In genomic region chr17:56831111-56831816, GRCm38 (mm10) we compare ENCODE assay signal across 8 mouse cellular contexts. TPM values are rescaled to one million over a fixed set of nuclear protein-coding genes. Genes with fewer than 3 reads are reported as not detected.
DNase-seq lines count a peak whose midpoint lies in the region; ATAC-seq lines count a peak whose summit lies in the region.

No protein-coding gene starts in this region.

- DNase-seq in CD4-positive, CD25-positive, alpha-beta regulatory T cell, adult 2 months (ENCODE audit: low read depth, low spot score): peak; percentile 99
- DNase-seq in fat pad, adult 2 months (ENCODE audit: extremely low read depth, low read depth, low spot score): peak; percentile 61
- peak; percentile 99 for DNase-seq in kidney, postnatal 14 days
- DNase-seq in liver, embryonic 13.5 days: peak; percentile 98
- peak; percentile 97 for DNase-seq in neural tube, embryonic 10.5 days (ENCODE audit: extremely low spot score, low spot score)

- H3K27ac ChIP-seq in brown adipose tissue, adult 24 weeks (replicated peaks; ENCODE audit: low read depth, low read length): no peak overlapping the region
- H3K27ac ChIP-seq in heart, embryonic 14.5 days (replicated peaks in 1 of 2; ENCODE audit: control insufficient read depth in 1 of 2, insufficient read depth in 1 of 2, low read depth in 2 of 2, low read length in 2 of 2): no peak overlapping the region
- peak overlapping the region; percentile 51 for H3K27ac ChIP-seq in liver, embryonic 13.5 days
- H3K27ac ChIP-seq in stomach, embryonic 16.5 days (ENCODE audit: low read length): no peak overlapping the region

- peak overlapping the region; percentile 83 for H3K4me2 ChIP-seq in heart, embryonic 14.5 days (ENCODE audit: low read length)
- peak overlapping the region; percentile 91 for H3K4me2 ChIP-seq in liver, embryonic 13.5 days
- peak overlapping the region; percentile 93 for H3K4me2 ChIP-seq in stomach, embryonic 16.5 days (ENCODE audit: low read depth, low read length)

- peaks cover 5% of the 10 kb centered on the region; the same call in 1 of the 2 replicates for H3K27me3 ChIP-seq in heart, embryonic 14.5 days (ENCODE audit: control insufficient read depth, insufficient read depth, low read length)
- H3K27me3 ChIP-seq in liver, embryonic 13.5 days: 0 out of 2 replicates have a peak, but pooled peaks cover 8% of the 10 kb centered on the region
- no peaks in the 10 kb centered on the region for H3K27me3 ChIP-seq in stomach, embryonic 16.5 days (ENCODE audit: control insufficient read depth, insufficient read depth, low read length)

- WGBS in heart, embryonic 14.5 days: under 1% methylated on average over 42 of the region's 42 CpGs
- WGBS in liver, embryonic 13.5 days (ENCODE audit: insufficient replicate concordance): under 1% methylated on average over 42 of the region's 42 CpGs
- WGBS in stomach, embryonic 16.5 days: under 1% methylated on average over 42 of the region's 42 CpGs

- no peaks in the 10 kb centered on the region for H3K4me1 ChIP-seq in brown adipose tissue, adult 24 weeks (ENCODE audit: control insufficient read depth, insufficient read depth, insufficient read length, low read length)
- H3K4me1 ChIP-seq in heart, embryonic 14.5 days (ENCODE audit: control insufficient read depth in 2 of 2, insufficient read depth in 2 of 2, low read length in 2 of 2): peaks cover 10 to 12% of the 10 kb centered on the region in 2 experiments; a peak in 3 of 4 replicates
- H3K4me1 ChIP-seq in liver, embryonic 13.5 days (replicated peaks): peaks cover 58% of the 10 kb centered on the region
- H3K4me1 ChIP-seq in stomach, embryonic 16.5 days (ENCODE audit: control insufficient read depth, insufficient read depth, low read length): peaks cover 18% of the 10 kb centered on the region

- H3K9me3 ChIP-seq in heart, embryonic 14.5 days (ENCODE audit: control insufficient read depth, low read length): no peaks in the 10 kb centered on the region
- H3K9me3 ChIP-seq in liver, embryonic 13.5 days (replicated peaks): no peaks in the 10 kb centered on the region
- no peaks in the 10 kb centered on the region for H3K9me3 ChIP-seq in stomach, embryonic 16.5 days (replicated peaks; ENCODE audit: control insufficient read depth, low read length)

- H3K36me3 ChIP-seq in heart, embryonic 14.5 days (ENCODE audit: control insufficient read depth, insufficient read depth, low read length): no peaks in the 10 kb centered on the region
- H3K36me3 ChIP-seq in liver, embryonic 13.5 days: no peaks in the 10 kb centered on the region
- H3K36me3 ChIP-seq in stomach, embryonic 16.5 days (ENCODE audit: control insufficient read depth, insufficient read depth, low read length): no peaks in the 10 kb centered on the region

- H3K4me3 ChIP-seq in brown adipose tissue, adult 24 weeks (ENCODE audit: insufficient read depth, low read depth, low read length): peak overlapping the region; percentile 51
- H3K4me3 ChIP-seq in heart, embryonic 14.5 days (ENCODE audit: control insufficient read depth in 1 of 2, insufficient read depth in 1 of 2, low read depth in 1 of 2, low read length in 2 of 2): peak overlapping the region; percentile 41 to 63
- H3K4me3 ChIP-seq in liver, embryonic 13.5 days (replicated peaks): peak overlapping the region; percentile 88
- peak overlapping the region; percentile 75 for H3K4me3 ChIP-seq in stomach, embryonic 16.5 days (replicated peaks; ENCODE audit: low read length)

- H3K9ac ChIP-seq in heart, embryonic 14.5 days (ENCODE audit: low read length): peak overlapping the region; percentile 61; the same call in 1 of the 2 replicates
- peak overlapping the region; percentile 74 for H3K9ac ChIP-seq in liver, embryonic 13.5 days
- peak overlapping the region; percentile 57; the same call in 1 of the 2 replicates for H3K9ac ChIP-seq in stomach, embryonic 16.5 days (ENCODE audit: low read length)

- peak; percentile 99 for ATAC-seq in heart, embryonic 14.5 days (ENCODE audit: insufficient number of reproducible peaks, insufficient read depth, low FRiP score, low read depth)
- peak; percentile 91 for ATAC-seq in liver, embryonic 13.5 days (ENCODE audit: low read depth)
- peak; percentile 98 for ATAC-seq in stomach, embryonic 16.5 days (ENCODE audit: insufficient read depth, low FRiP score)

RNA-seq across cellular contexts. Expression of gene Rfx2, which starts 0.5 kb away (rescaled TPM):
- 2.5 and 3.0 TPM in 2 replicates for polyA plus RNA-seq in brown adipose tissue, adult 24 weeks (2012; ENCODE audit: insufficient read depth, insufficient read length, missing spikeins)
- polyA plus RNA-seq in heart, embryonic 14.5 days (2014; fragmentation: Nextera tagmentation; extraction: Ambion mirVana): 4.3 and 5.0 TPM in 2 replicates
- 10.1 and 10.7 TPM in 2 replicates for polyA plus RNA-seq in liver, embryonic 13.5 days (2015; fragmentation: Nextera tagmentation; extraction: Ambion mirVana)
- polyA plus RNA-seq in stomach, embryonic 16.5 days (2015; fragmentation: Nextera tagmentation; extraction: Ambion mirVana): 5.5 and 6.5 TPM in 2 replicates

RNA-seq across cellular contexts. Expression of gene Acsbg2, which starts 43.0 kb away (rescaled TPM):
- not detected in 2 replicates for polyA plus RNA-seq in brown adipose tissue, adult 24 weeks (2012; ENCODE audit: insufficient read depth, insufficient read length, missing spikeins)
- polyA plus RNA-seq in heart, embryonic 14.5 days (2014; fragmentation: Nextera tagmentation; extraction: Ambion mirVana): not detected in 2 replicates
- polyA plus RNA-seq in liver, embryonic 13.5 days (2015; fragmentation: Nextera tagmentation; extraction: Ambion mirVana): not detected in 2 replicates
- polyA plus RNA-seq in stomach, embryonic 16.5 days (2015; fragmentation: Nextera tagmentation; extraction: Ambion mirVana): not detected in 2 replicates

RNA-seq across cellular contexts. Expression of gene 1700061G19Rik, which starts 44.0 kb away (rescaled TPM):
- not detected in 2 replicates for polyA plus RNA-seq in brown adipose tissue, adult 24 weeks (2012; ENCODE audit: insufficient read depth, insufficient read length, missing spikeins)
- polyA plus RNA-seq in heart, embryonic 14.5 days (2014; fragmentation: Nextera tagmentation; extraction: Ambion mirVana): 0.35 and 0.74 TPM in 2 replicates
- 0.03 and 0.08 TPM in 2 replicates for polyA plus RNA-seq in liver, embryonic 13.5 days (2015; fragmentation: Nextera tagmentation; extraction: Ambion mirVana)
- 0.45 and 0.60 TPM in 2 replicates for polyA plus RNA-seq in stomach, embryonic 16.5 days (2015; fragmentation: Nextera tagmentation; extraction: Ambion mirVana)
